Mouse (Mus musculus) midbrain, embryonic 11.5 days (tissue): ENCODE results near the gene Olfr1250. TPM values are rescaled to one million over a fixed set of nuclear protein-coding genes. Genes with fewer than 3 reads are reported as not detected.
"Not testable (repeated sequence)": the region's sequence is repeated elsewhere in the genome, so short reads cannot be mapped to it uniquely, and the experiment has no call there.

Experiments
- ATAC-seq: fragments of 200-750 bp; cut with Nextera tagmentation; 2 replicates; pipeline ENCODE4 v1.8.0; 2017; ENCODE audit warnings: moderate TSS enrichment, moderate library complexity; ENCODE audit not compliant: low FRiP score
- DNase-seq: peaks from one replicate; pipeline ENCODE4 v3.0.0; 2015; ENCODE audit warnings: low spot score; ENCODE audit errors: missing footprints
- H3K27ac ChIP-seq: fragments of 300-500 bp; sonication (generic); 2 replicates; pipeline ENCODE4 v1.5.1; 2014; ENCODE audit warnings: low read depth, low read length
- H3K27me3 ChIP-seq: fragments of 300-500 bp; sonication (generic); 2 replicates; pipeline ENCODE4 v1.6.1; 2014; ENCODE audit warnings: mild to moderate bottlenecking, low read length, moderate library complexity, mixed read lengths; ENCODE audit not compliant: control insufficient read depth, insufficient read depth
- H3K36me3 ChIP-seq: fragments of 300-500 bp; sonication (generic); 2 replicates; pipeline ENCODE4 v1.6.1; 2014; ENCODE audit warnings: mild to moderate bottlenecking, low read length, moderate library complexity, mixed read lengths; ENCODE audit not compliant: control insufficient read depth, insufficient read depth
- H3K4me1 ChIP-seq: fragments of 300-500 bp; sonication (generic); 2 replicates; pipeline ENCODE4 v1.6.1; 2014; ENCODE audit warnings: low read length; ENCODE audit not compliant: control insufficient read depth, insufficient read depth
- H3K4me2 ChIP-seq: fragments of 300-500 bp; sonication (generic); 2 replicates; pipeline ENCODE4 v1.6.1; 2014; ENCODE audit warnings: mild to moderate bottlenecking, moderate library complexity
- H3K4me3 ChIP-seq: fragments of 300-500 bp; sonication (generic); 2 replicates; pipeline ENCODE4 v1.5.1; 2014; ENCODE audit warnings: low read depth, low read length
- H3K9ac ChIP-seq: fragments of 300-500 bp; sonication (generic); 2 replicates; pipeline ENCODE4 v1.6.1; 2014; ENCODE audit warnings: low read length
- H3K9me3 ChIP-seq: fragments of 300-500 bp; sonication (generic); 2 replicates; pipeline ENCODE4 v1.6.1; 2016; ENCODE audit warnings: low read length; ENCODE audit not compliant: control insufficient read depth
- WGBS: fragments of 180-500 bp; shearing (Covaris S2); extraction: QIAGEN DNeasy Blood & Tissue Kit; methylation state at CpG from one replicate; pipeline ENCODE4 v1.1.7; 2014; 5-methylcytosine and 5-hydroxymethylcytosine counted together
- polyA plus RNA-seq: library from polyadenylated mRNA; unstranded; fragments of >200 nt; fragmentation: Nextera tagmentation; extraction: Ambion mirVana; gene quantifications from 2 replicates; pipeline ENCODE4 v1.2.1, GENCODE M21; 2014

Olfr1250 gene
- not detected in 2 replicates for polyA plus RNA-seq

- no peak within 1 kb of the TSS for H3K9ac ChIP-seq
- DNase-seq (no peak), ATAC-seq (no peak)
These were observed at the start of gene Olfr1250 for GRCm38 (mm10) chr2:89661367-89661766. Gene Olfr1250 (minus strand): TSS chr2:89661467.

GRCm38 (mm10) chr2:89691980-89692379 is 30.7 kb upstream of the Olfr1250 start:
- H3K36me3 ChIP-seq = no peaks in the 10 kb centered on the region
- no peak overlapping the region for H3K4me3 ChIP-seq
- ATAC-seq (peak; percentile 42; the same call in 1 of the 2 replicates), DNase-seq (no peak)
- H3K27ac ChIP-seq = no peak overlapping the region
- H3K4me2 ChIP-seq = no peak overlapping the region
- no peaks in the 10 kb centered on the region for H3K9me3 ChIP-seq
- WGBS = 78% methylated on average over 6 of the region's 6 CpGs
- H3K9ac ChIP-seq = no peak overlapping the region
- no peaks in the 10 kb centered on the region for H3K4me1 ChIP-seq
- no peaks in the 10 kb centered on the region for H3K27me3 ChIP-seq

More at GRCm38 (mm10) chr2:89661367-89661766, at the start of gene Olfr1250:
- Histone ChIP-seq H3K27ac (no peak within 1 kb of the TSS), H3K4me2 (no peak within 1 kb of the TSS), H3K27me3 (no peaks in the 10 kb centered on the region), H3K4me3 (no peak within 1 kb of the TSS), H3K9me3 (no peaks in the 10 kb centered on the region), H3K4me1 (no peaks in the 10 kb centered on the region), H3K36me3 (no peaks in the 10 kb centered on the region)

GRCm38 (mm10) chr2:89671836-89672235 is 10.6 kb upstream of the Olfr1250 start, which contains the start of gene Olfr1251:
Gene Olfr1251 (minus strand): TSS chr2:89671936.
- Histone ChIP-seq H3K27ac (no peak within 1 kb of the TSS), H3K9ac (no peak within 1 kb of the TSS), H3K4me1 (no peaks in the 10 kb centered on the region), H3K9me3 (no peaks in the 10 kb centered on the region), H3K4me3 (no peak within 1 kb of the TSS), H3K4me2 (no peak within 1 kb of the TSS), H3K27me3 (no peaks in the 10 kb centered on the region), H3K36me3 (no peaks in the 10 kb centered on the region)
- no peak for DNase-seq
- ATAC-seq = no peak

GRCm38 (mm10) chr2:89634883-89635282 is 26.4 kb downstream of the Olfr1250 start, which contains the start of gene Olfr1249:
Gene Olfr1249 (minus strand): TSS chr2:89634983.
- Histone ChIP-seq H3K27ac (no peak within 1 kb of the TSS), H3K36me3 (no peaks in the 10 kb centered on the region), H3K4me1 (no peaks in the 10 kb centered on the region), H3K4me2 (no peak within 1 kb of the TSS), H3K4me3 (no peak within 1 kb of the TSS), H3K9me3 (no peaks in the 10 kb centered on the region), H3K9ac (no peak within 1 kb of the TSS), H3K27me3 (no peaks in the 10 kb centered on the region)
- ATAC-seq (no peak), DNase-seq (no peak)
- 94% methylated on average over 2 of the region's 2 CpGs for WGBS

GRCm38 (mm10) chr2:89618145-89618544 is 43.1 kb downstream of the Olfr1250 start, which contains the start of gene Olfr1248:
Gene Olfr1248 (minus strand): TSS chr2:89618245.
- not testable (repeated sequence) for H3K27me3 ChIP-seq, H3K4me1 ChIP-seq, H3K9me3 ChIP-seq, DNase-seq, H3K27ac ChIP-seq, H3K9ac ChIP-seq, H3K36me3 ChIP-seq, ATAC-seq, H3K4me3 ChIP-seq, H3K4me2 ChIP-seq
- WGBS = 90% methylated on average over 1 of the region's 1 CpGs

GRCm38 (mm10) chr2:89614030-89614429 is 47.2 kb downstream of the Olfr1250 start, which contains the start of gene Olfr1247:
Gene Olfr1247 (minus strand): TSS chr2:89614130.
- Histone ChIP-seq H3K27me3 (no peaks in the 10 kb centered on the region), H3K27ac (no peak within 1 kb of the TSS), H3K9ac (no peak within 1 kb of the TSS), H3K4me1 (no peaks in the 10 kb centered on the region), H3K4me2 (no peak within 1 kb of the TSS), H3K36me3 (no peaks in the 10 kb centered on the region), H3K4me3 (no peak within 1 kb of the TSS), H3K9me3 (no peaks in the 10 kb centered on the region)
- ATAC-seq (no peak), DNase-seq (no peak)
- 95% methylated on average over 2 of the region's 2 CpGs for WGBS

Other genes with a start within 250 kb of the Olfr1250 start
- not detected in 2 replicates for gene Olfr1239, start 241.1 kb downstream of the Olfr1250 start, polyA plus RNA-seq
- gene Olfr1240, start 218.5 kb downstream of the Olfr1250 start, polyA plus RNA-seq = not detected in 2 replicates
- not detected in 2 replicates for gene Olfr1241, start 174.3 kb downstream of the Olfr1250 start, polyA plus RNA-seq
- gene Olfr1242, start 163.1 kb downstream of the Olfr1250 start, polyA plus RNA-seq = not detected in 2 replicates
- gene Olfr1243, start 130.0 kb downstream of the Olfr1250 start, polyA plus RNA-seq = not detected in 2 replicates
- gene Olfr1245, start 83.0 kb downstream of the Olfr1250 start, polyA plus RNA-seq = not detected in 2 replicates
- not detected in 2 replicates for gene Olfr1246, start 68.3 kb downstream of the Olfr1250 start, polyA plus RNA-seq
- gene Olfr1247, start 47.3 kb downstream of the Olfr1250 start, polyA plus RNA-seq = not detected in 2 replicates
- gene Olfr1248, start 43.2 kb downstream of the Olfr1250 start, polyA plus RNA-seq = not detected in 2 replicates
- gene Olfr1249, start 26.5 kb downstream of the Olfr1250 start, polyA plus RNA-seq = not detected in 2 replicates
- not detected in 2 replicates for gene Olfr1251, start 10.5 kb upstream of the Olfr1250 start, polyA plus RNA-seq
- gene Olfr1252, start 63.5 kb upstream of the Olfr1250 start, polyA plus RNA-seq = not detected in 2 replicates
- gene Olfr1253, start 95.6 kb upstream of the Olfr1250 start, polyA plus RNA-seq = not detected in 2 replicates
- not detected in 2 replicates for gene Olfr1254, start 132.2 kb upstream of the Olfr1250 start, polyA plus RNA-seq
- gene Olfr1255, start 150.6 kb upstream of the Olfr1250 start, polyA plus RNA-seq = not detected in 2 replicates
- not detected in 2 replicates for gene Olfr1256, start 180.1 kb upstream of the Olfr1250 start, polyA plus RNA-seq
- not detected in 2 replicates for gene Olfr48, start 186.7 kb upstream of the Olfr1250 start, polyA plus RNA-seq
- gene Olfr1257, start 217.0 kb upstream of the Olfr1250 start, polyA plus RNA-seq = not detected in 2 replicates